Mouse (Mus musculus): ENCODE measurements at regions not wholly inside any gene's neighbourhood (a gene's known extent, or its start where the extent isn't known, plus 50 kb on each side); places are given as distances from the start of the nearest gene placed in this dataset.

- no peak for TF ChIP-seq POLR2A (IDR thresholded peaks at IDR 0.05; ENCODE audit: low read depth, low read length)
- TF ChIP-seq CTCF (IDR thresholded peaks at IDR 0.05; ENCODE audit: borderline replicate concordance, insufficient read depth, low read length): no peak
Observed at GRCm38 (mm10) chr19:32956143-32956915, 199.0 kb downstream of the Pten start.
